34 mouse cellular contexts compared by ENCODE assay signal in genomic region chr9:51169133-51169532, GRCm38 (mm10). TPM values are rescaled to one million over a fixed set of nuclear protein-coding genes. Genes with fewer than 3 reads are reported as not detected.
DNase-seq lines count a peak whose midpoint lies in the region; ATAC-seq and TF ChIP-seq lines count a peak whose summit lies in the region.
"Had no signal": no experiment of that assay in that cellular context is flagged by ENCODE, and none has a peak within 500 bp of the region (broad histone marks: within the 10 kb centered on the region; RNA-seq: fewer than 3 reads in every experiment).

No protein-coding gene starts in this region.

- no peak for TF ChIP-seq CTCF in lung, embryonic 14.5 days (IDR thresholded peaks at IDR 0.05; ENCODE audit: low read depth)
- no peak for TF ChIP-seq CTCF in stomach, postnatal 0 days (IDR thresholded peaks at IDR 0.05; ENCODE audit: low read depth)

- H3K36me3 ChIP-seq in heart, embryonic 15.5 days, result no peaks in the 10 kb centered on the region
- no peaks in the 10 kb centered on the region for H3K36me3 ChIP-seq in lung, embryonic 14.5 days (ENCODE audit: insufficient read depth)
- no peaks in the 10 kb centered on the region for H3K36me3 ChIP-seq in stomach, postnatal 0 days (ENCODE audit: control insufficient read depth, insufficient read depth, low read length)
- H3K36me3 ChIP-seq: embryonic facial prominence, embryonic 12.5 days; forebrain, embryonic 15.5 days; intestine, embryonic 15.5 days; limb, embryonic 10.5 days; limb, embryonic 15.5 days; liver, embryonic 13.5 days; midbrain, embryonic 12.5 days had no signal

- no peak for DNase-seq in heart, adult 8-10 months (ENCODE audit: low spot score)
- DNase-seq in lung, embryonic 14.5 days, result no peak
- peak; percentile 48 for DNase-seq in lung, postnatal 36 days
- DNase-seq in stomach, postnatal 0 days (ENCODE audit: low spot score), result peak; percentile 44
- no peak for DNase-seq in layer of hippocampus, adult 11-12 months (ENCODE audit: low spot score)
- DNase-seq in heart, adult 18-20 months, result no peak
- DNase-seq: adrenal gland, postnatal 10 days; cerebellum, adult 11 months; cerebellum, adult 9-10 months; cerebellum, postnatal 36 days; kidney, adult 2 months; kidney, postnatal 4 days; liver, embryonic 13.5 days; thymus, adult 2 months; thymus, postnatal 4 days had no signal

- H3K9me3 ChIP-seq in heart, embryonic 15.5 days (replicated peaks), result no peaks in the 10 kb centered on the region
- H3K9me3 ChIP-seq in lung, embryonic 14.5 days (ENCODE audit: low read depth, low read length), result no peaks in the 10 kb centered on the region
- no peaks in the 10 kb centered on the region for H3K9me3 ChIP-seq in stomach, postnatal 0 days (ENCODE audit: control insufficient read depth, low read length)
- H3K9me3 ChIP-seq: embryonic facial prominence, embryonic 12.5 days; forebrain, embryonic 15.5 days; intestine, embryonic 15.5 days; limb, embryonic 10.5 days; limb, embryonic 15.5 days; liver, embryonic 13.5 days; megakaryocyte, embryonic 14.5 days; midbrain, embryonic 12.5 days had no signal

- no peaks in the 10 kb centered on the region for H3K4me1 ChIP-seq in heart, embryonic 15.5 days (replicated peaks)
- 0 out of 2 replicates have a peak, but pooled peaks cover 5% of the 10 kb centered on the region for H3K4me1 ChIP-seq in lung, embryonic 14.5 days (ENCODE audit: insufficient read depth)
- 0 out of 2 replicates have a peak, but pooled peaks cover 3% of the 10 kb centered on the region for H3K4me1 ChIP-seq in stomach, postnatal 0 days (replicated peaks; ENCODE audit: control insufficient read depth, insufficient read depth)
- H3K4me1 ChIP-seq: intestine, embryonic 15.5 days; liver, embryonic 13.5 days had no signal

- H3K4me2 ChIP-seq in heart, embryonic 15.5 days, result no peak overlapping the region
- no peak overlapping the region for H3K4me2 ChIP-seq in lung, embryonic 14.5 days
- H3K4me2 ChIP-seq in stomach, postnatal 0 days (replicated peaks; ENCODE audit: low read depth), result no peak overlapping the region
- H3K4me2 ChIP-seq: embryonic facial prominence, embryonic 12.5 days; forebrain, embryonic 15.5 days; intestine, embryonic 15.5 days; limb, embryonic 15.5 days; liver, embryonic 13.5 days; midbrain, embryonic 12.5 days had no signal

- TF ChIP-seq EP300 in stomach, postnatal 0 days (optimal IDR thresholded peaks at IDR 0.05), result no peak

- H3K27ac ChIP-seq in heart, embryonic 15.5 days, result peak overlapping the region; percentile 22; the same call in 1 of the 2 replicates
- peak overlapping the region; percentile 52 for H3K27ac ChIP-seq in lung, embryonic 14.5 days (ENCODE audit: low read depth)
- H3K27ac ChIP-seq in stomach, postnatal 0 days (replicated peaks), result peak overlapping the region; percentile 79
- H3K27ac ChIP-seq: embryonic facial prominence, embryonic 12.5 days; forebrain, embryonic 15.5 days; hindbrain, postnatal 0 days; intestine, embryonic 15.5 days; kidney, postnatal 0 days; limb, embryonic 10.5 days; limb, embryonic 15.5 days; liver, embryonic 13.5 days; midbrain, embryonic 12.5 days had no signal

- 78% methylated on average over 7 of the region's 7 CpGs for WGBS in heart, embryonic 15.5 days
- WGBS in lung, embryonic 14.5 days, result 59% methylated on average over 7 of the region's 7 CpGs
- 55% methylated on average over 7 of the region's 7 CpGs for WGBS in stomach, postnatal 0 days

- no peaks in the 10 kb centered on the region for H3K27me3 ChIP-seq in heart, embryonic 15.5 days
- H3K27me3 ChIP-seq in lung, embryonic 14.5 days (ENCODE audit: insufficient read depth, low read length), result no peaks in the 10 kb centered on the region
- H3K27me3 ChIP-seq in stomach, postnatal 0 days (ENCODE audit: control insufficient read depth, insufficient read depth, low read length), result no peaks in the 10 kb centered on the region
- H3K27me3 ChIP-seq: embryonic facial prominence, embryonic 12.5 days; forebrain, embryonic 15.5 days; intestine, embryonic 15.5 days; limb, embryonic 15.5 days; liver, embryonic 13.5 days; midbrain, embryonic 12.5 days; Patski had no signal

- no peak overlapping the region for H3K4me3 ChIP-seq in heart, embryonic 15.5 days
- no peak overlapping the region for H3K4me3 ChIP-seq in lung, embryonic 14.5 days (ENCODE audit: low read depth, low read length)
- H3K4me3 ChIP-seq in stomach, postnatal 0 days (ENCODE audit: low read depth, low read length), result no peak overlapping the region
- H3K4me3 ChIP-seq: embryonic facial prominence, embryonic 12.5 days; forebrain, embryonic 15.5 days; intestine, embryonic 15.5 days; limb, embryonic 10.5 days; limb, embryonic 15.5 days; liver, embryonic 13.5 days; megakaryocyte, embryonic 14.5 days; midbrain, embryonic 12.5 days had no signal

- no peak overlapping the region for H3K9ac ChIP-seq in heart, embryonic 15.5 days
- no peak overlapping the region for H3K9ac ChIP-seq in lung, embryonic 14.5 days
- H3K9ac ChIP-seq in stomach, postnatal 0 days (ENCODE audit: low read length), result no peak overlapping the region
- H3K9ac ChIP-seq: embryonic facial prominence, embryonic 12.5 days; forebrain, embryonic 15.5 days; intestine, embryonic 15.5 days; limb, embryonic 15.5 days; liver, embryonic 13.5 days; midbrain, embryonic 12.5 days had no signal

- ATAC-seq in heart, embryonic 15.5 days (replicated peaks; ENCODE audit: insufficient number of reproducible peaks, insufficient read depth, low FRiP score, low read depth), result no peak
- ATAC-seq in lung, embryonic 14.5 days (ENCODE audit: insufficient read depth), result peak; percentile 15; the same call in 1 of the 2 replicates
- peak; percentile 77 for ATAC-seq in stomach, postnatal 0 days (ENCODE audit: low FRiP score, low TSS enrichment)
- ATAC-seq: forebrain, embryonic 15.5 days; hindbrain, postnatal 0 days; Patski had no signal

RNA-seq across cellular contexts. Expression of gene Gm32742, which starts 3.8 kb away (rescaled TPM):
- polyA plus RNA-seq in heart, embryonic 15.5 days (2015; fragmentation: Nextera tagmentation; extraction: Ambion mirVana), result 0.03 and 0.24 TPM in 2 replicates
- total RNA-seq in heart, adult 8-10 months (2022), result not detected
- 0.03 TPM in 1 of 2 replicates, not detected in the other for polyA plus RNA-seq in lung, embryonic 14.5 days (2014; fragmentation: Nextera tagmentation; extraction: Ambion mirVana)
- 0.06 and 0.08 TPM in 2 replicates for polyA plus RNA-seq in stomach, postnatal 0 days (2015; fragmentation: Nextera tagmentation; extraction: Ambion mirVana)
- total RNA-seq in heart, adult 18-20 months (2021), result under 1 TPM in 1 of 2 experiments, not detected in 1; 0.03 TPM
- total RNA-seq: adrenal gland, postnatal 10 days; gastrocnemius, adult 8-10 months; gastrocnemius, postnatal 4 days; heart, postnatal 25 days; hindbrain, postnatal 0 days; left cerebral cortex, postnatal 10 days; MEL had no signal
- polyA plus RNA-seq: forebrain, embryonic 15.5 days; heart, embryonic 14.5 days; hindbrain, embryonic 11.5 days; kidney, postnatal 0 days; limb, embryonic 10.5 days; limb, embryonic 15.5 days; liver, embryonic 13.5 days; midbrain, embryonic 12.5 days; neural tube, embryonic 14.5 days had no signal

RNA-seq across cellular contexts. Expression of gene Pou2af1, which starts 44.4 kb away (rescaled TPM):
- 0.06 and 0.49 TPM in 2 replicates for polyA plus RNA-seq in heart, embryonic 15.5 days (2015; fragmentation: Nextera tagmentation; extraction: Ambion mirVana)
- total RNA-seq in heart, adult 8-10 months (2022), result under 1 TPM; 0.25 to 0.63 (median 0.39) TPM
- not detected in 2 replicates for polyA plus RNA-seq in lung, embryonic 14.5 days (2014; fragmentation: Nextera tagmentation; extraction: Ambion mirVana)
- polyA plus RNA-seq in stomach, postnatal 0 days (2015; fragmentation: Nextera tagmentation; extraction: Ambion mirVana), result 0.12 and 0.13 TPM in 2 replicates
- 1 to 10 TPM in 1 of 2 experiments, under 1 TPM in 1; 0.72 to 5.1 TPM for total RNA-seq in heart, adult 18-20 months (2021)
- total RNA-seq: gastrocnemius, adult 8-10 months; left cerebral cortex, postnatal 10 days; MEL had no signal
- polyA plus RNA-seq: embryonic facial prominence, embryonic 12.5 days; forebrain, embryonic 15.5 days; heart, embryonic 14.5 days; hindbrain, embryonic 11.5 days; kidney, postnatal 0 days; limb, embryonic 10.5 days; midbrain, embryonic 12.5 days; neural tube, embryonic 14.5 days; Patski had no signal

Comparison
In these comparisons a context has a peak if more than half of its experiments do, and no peak if none do; other contexts are left out.
1. DNase-seq: peak in lung, postnatal 36 days (single experiment) and stomach, postnatal 0 days (single experiment); none in heart, adult 8-10 months (single experiment), lung, embryonic 14.5 days (single experiment), layer of hippocampus, adult 11-12 months (single experiment) and heart, adult 18-20 months (0 of 2).
2. H3K27ac ChIP-seq: peak in every context shown above with its lines; median percentile 79 in stomach, postnatal 0 days; 52 in lung, embryonic 14.5 days; 22 in heart, embryonic 15.5 days.